Mouse (Mus musculus) hindbrain, embryonic 16.5 days (tissue): Measurements from ENCODE around the gene Snca. TPM values are rescaled to one million over a fixed set of nuclear protein-coding genes. Genes with fewer than 3 reads are reported as not detected.

Experiments
- polyA plus RNA-seq: library from polyadenylated mRNA; unstranded; fragments of >200 nt; fragmentation: Nextera tagmentation; extraction: Ambion mirVana; gene quantifications from 2 replicates; pipeline ENCODE4 v1.2.1, GENCODE M21; 2015

The Snca gene
- polyA plus RNA-seq, 1 experiment from 2014 or later, result 444 TPM

Other genes starting within 250 kb of the Snca start
- gene Mmrn1, start 95.1 kb upstream of the Snca start, polyA plus RNA-seq, result 1.1 and 2.0 TPM in 2 replicates